Mouse (Mus musculus): ENCODE data around the gene Numb. TPM values are rescaled to one million over a fixed set of nuclear protein-coding genes. Genes with fewer than 3 reads are reported as not detected.

Gene Numb
- polyA plus RNA-seq, 1 experiment = not detected

DNA sequence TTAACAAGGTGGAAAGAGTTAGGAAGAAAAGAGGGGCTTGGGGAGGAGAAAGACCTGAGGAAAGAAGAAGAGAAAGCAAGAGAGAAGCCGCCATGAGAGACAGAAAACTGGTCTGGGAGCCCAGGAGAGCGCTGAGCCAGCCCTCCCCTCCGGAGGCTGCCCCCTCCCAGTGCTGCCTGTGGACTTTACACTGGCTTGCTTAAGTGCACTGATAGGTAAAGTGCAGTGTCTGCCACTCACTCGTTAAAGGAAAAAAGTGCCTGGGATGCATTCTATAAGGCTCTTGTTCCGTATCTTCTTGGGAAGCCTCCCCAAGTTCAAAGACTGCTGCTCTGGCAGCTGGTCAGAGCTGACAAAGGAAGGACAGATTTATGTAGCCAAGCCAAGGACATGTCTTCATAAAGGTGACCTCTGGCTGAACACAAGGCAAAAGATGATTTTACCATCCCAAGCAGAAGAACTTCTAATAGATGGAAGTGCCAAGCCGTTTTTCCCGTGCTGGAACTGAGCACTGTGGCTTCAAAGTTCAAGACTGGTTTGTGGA is 3.5 kb upstream of the Numb start:
- WGBS = 78% methylated on average over 7 of the region's 7 CpGs

DNA sequence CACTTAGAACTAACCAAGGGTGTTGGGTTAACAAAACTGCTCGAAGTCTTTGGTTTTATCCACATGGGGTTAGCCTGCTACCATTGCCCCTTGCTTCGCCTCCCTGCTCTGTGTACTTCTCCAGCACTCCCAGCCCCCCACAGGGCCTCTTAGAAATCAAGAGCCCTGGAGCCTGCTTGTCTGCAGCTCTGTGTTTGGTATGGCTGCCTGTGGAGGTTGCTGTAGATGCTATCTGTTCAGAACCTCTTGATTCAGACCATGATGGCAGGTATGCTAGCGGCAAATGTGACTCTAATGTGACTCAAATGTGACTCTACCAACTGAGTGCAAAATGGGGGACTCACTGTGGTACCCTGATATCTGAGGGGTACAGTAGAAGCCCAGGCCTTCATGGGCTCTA is 2.6 kb upstream of the Numb start:
- no peak for TF ChIP-seq POLR2A (IDR thresholded peaks at IDR 0.05; ENCODE audit: insufficient read depth, low read depth, low read length)
- TF ChIP-seq CTCF (IDR thresholded peaks at IDR 0.05; ENCODE audit: insufficient read depth, low read depth, low read length) = no peak
- Histone ChIP-seq H3K4me1 (ENCODE audit: control insufficient read depth, insufficient read depth, low read length) (peaks cover 11% of the 10 kb centered on the region; the same call in 1 of the 2 replicates), H3K27ac (ENCODE audit: insufficient read depth, low read depth, low read length) (peak overlapping the region; percentile 49; the same call in 1 of the 2 replicates), H3K4me3 (ENCODE audit: insufficient read depth, low read depth, low read length) (no peak overlapping the region)
- 81% methylated on average over 3 of the region's 3 CpGs for WGBS

More for the DNA sequence above, 3.5 kb upstream of the Numb start:
- H3K4me3 ChIP-seq (ENCODE audit: insufficient read depth, low read depth, low read length) = no peak overlapping the region
- TF ChIP-seq CTCF (IDR thresholded peaks at IDR 0.05; ENCODE audit: insufficient read depth, low read depth, low read length) (no peak), POLR2A (IDR thresholded peaks at IDR 0.05; ENCODE audit: insufficient read depth, low read depth, low read length) (no peak)
- H3K4me1 ChIP-seq (ENCODE audit: control insufficient read depth, insufficient read depth, low read length) = peaks cover 9% of the 10 kb centered on the region; the same call in 1 of the 2 replicates
- H3K27ac ChIP-seq (ENCODE audit: insufficient read depth, low read depth, low read length) = no peak overlapping the region

- 34% methylated on average over 1 of the region's 1 CpGs for WGBS
- H3K27ac ChIP-seq (ENCODE audit: insufficient read depth, low read depth, low read length) = peak overlapping the region; percentile 43
- TF ChIP-seq POLR2A (IDR thresholded peaks at IDR 0.05; ENCODE audit: insufficient read depth, low read depth, low read length) (no peak), CTCF (IDR thresholded peaks at IDR 0.05; ENCODE audit: insufficient read depth, low read depth, low read length) (no peak)
Observed at GRCm38 (mm10) chr12:83923486-83923859, 1.7 kb upstream of the Numb start.

GRCm38 (mm10) chr12:83922724-83923485 is 1.2 kb upstream of the Numb start:
- H3K4me3 ChIP-seq (ENCODE audit: insufficient read depth, low read depth, low read length) = no peak overlapping the region
- TF ChIP-seq POLR2A (IDR thresholded peaks at IDR 0.05; ENCODE audit: insufficient read depth, low read depth, low read length) (no peak), CTCF (IDR thresholded peaks at IDR 0.05; ENCODE audit: insufficient read depth, low read depth, low read length) (no peak)
- peaks cover 11% of the 10 kb centered on the region; the same call in 1 of the 2 replicates for H3K4me1 ChIP-seq (ENCODE audit: control insufficient read depth, insufficient read depth, low read length)
- 21% methylated on average over 8 of the region's 8 CpGs for WGBS
- peak overlapping the region; percentile 88 for H3K27ac ChIP-seq (ENCODE audit: insufficient read depth, low read depth, low read length)

More at GRCm38 (mm10) chr12:83923486-83923859, 1.7 kb upstream of the Numb start:
- no peak overlapping the region for H3K4me3 ChIP-seq (ENCODE audit: insufficient read depth, low read depth, low read length)
- H3K4me1 ChIP-seq (ENCODE audit: control insufficient read depth, insufficient read depth, low read length) = peaks cover 11% of the 10 kb centered on the region; the same call in 1 of the 2 replicates

- WGBS = 2% methylated on average over 31 of the region's 31 CpGs
- peak overlapping the region; percentile 98 for H3K4me3 ChIP-seq (ENCODE audit: insufficient read depth, low read depth, low read length)
- H3K4me1 ChIP-seq (ENCODE audit: control insufficient read depth, insufficient read depth, low read length) = peaks cover 9% of the 10 kb centered on the region; the same call in 1 of the 2 replicates
- H3K27ac ChIP-seq (ENCODE audit: insufficient read depth, low read depth, low read length) = no peak overlapping the region
- no peak for TF ChIP-seq CTCF (IDR thresholded peaks at IDR 0.05; ENCODE audit: insufficient read depth, low read depth, low read length)
- TF ChIP-seq POLR2A (IDR thresholded peaks at IDR 0.05; ENCODE audit: insufficient read depth, low read depth, low read length) = no peak
Observed at GRCm38 (mm10) chr12:83920721-83921441, 853 bp downstream of the Numb start.

GRCm38 (mm10) chr12:83916884-83917283 is 4.8 kb downstream of the Numb start:
- 77% methylated on average over 9 of the region's 9 CpGs for WGBS
- TF ChIP-seq POLR2A (IDR thresholded peaks at IDR 0.05; ENCODE audit: insufficient read depth, low read depth, low read length) (no peak), CTCF (IDR thresholded peaks at IDR 0.05; ENCODE audit: insufficient read depth, low read depth, low read length) (no peak)
- Histone ChIP-seq H3K27ac (ENCODE audit: insufficient read depth, low read depth, low read length) (no peak overlapping the region), H3K4me3 (ENCODE audit: insufficient read depth, low read depth, low read length) (no peak overlapping the region), H3K4me1 (ENCODE audit: control insufficient read depth, insufficient read depth, low read length) (peaks cover 2% of the 10 kb centered on the region; the same call in 1 of the 2 replicates)

DNA sequence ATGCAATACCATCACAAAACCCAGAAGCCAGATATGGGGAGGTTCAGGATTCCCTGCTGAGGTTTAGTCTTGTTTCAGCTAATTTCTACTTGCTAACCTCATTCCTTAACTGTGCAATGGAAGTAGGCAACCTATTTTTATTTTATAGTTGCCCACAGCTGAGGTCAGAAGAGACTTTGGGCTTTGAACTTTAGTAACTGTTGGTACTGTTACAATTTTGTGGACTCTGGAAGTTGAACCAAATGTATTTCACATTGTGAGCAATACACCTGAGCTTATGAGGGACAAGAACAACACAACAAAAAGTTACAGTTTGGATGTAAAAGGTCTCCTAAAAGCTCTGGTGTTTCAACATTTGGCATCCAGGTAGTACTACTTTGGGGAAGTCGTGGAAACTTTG is 6.9 kb downstream of the Numb start:
- Histone ChIP-seq H3K4me3 (ENCODE audit: insufficient read depth, low read depth, low read length) (no peak overlapping the region), H3K27ac (ENCODE audit: insufficient read depth, low read depth, low read length) (no peak overlapping the region), H3K4me1 (ENCODE audit: control insufficient read depth, insufficient read depth, low read length) (no peaks in the 10 kb centered on the region)
- TF ChIP-seq POLR2A (IDR thresholded peaks at IDR 0.05; ENCODE audit: insufficient read depth, low read depth, low read length) (no peak), CTCF (IDR thresholded peaks at IDR 0.05; ENCODE audit: insufficient read depth, low read depth, low read length) (no peak)
- WGBS = 89% methylated on average over 1 of the region's 1 CpGs

DNA sequence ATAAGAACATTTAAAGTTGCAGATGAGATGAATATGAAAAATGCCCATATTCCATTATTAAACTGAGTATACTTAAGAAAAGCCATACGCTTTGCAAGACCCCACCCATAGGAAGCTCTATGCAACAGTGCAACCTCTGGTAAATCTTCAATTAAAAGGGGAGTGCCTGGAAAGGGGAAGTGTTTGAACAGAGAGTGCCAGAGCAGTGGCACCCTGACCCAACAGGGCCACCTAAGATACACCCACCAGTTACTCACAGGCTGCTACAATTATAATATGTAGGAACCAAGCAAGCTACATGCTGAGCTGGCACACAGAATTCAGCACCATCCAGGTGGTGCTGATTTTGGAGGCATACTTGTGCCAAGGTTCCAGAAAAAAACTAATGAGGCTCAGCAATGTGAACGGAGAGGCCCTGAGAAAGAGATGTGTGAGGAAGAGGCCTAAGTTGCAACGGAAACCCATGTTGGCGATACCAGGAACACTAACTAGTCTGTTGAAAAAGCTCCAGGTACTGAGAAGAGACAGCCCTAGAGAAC is 7.5 kb downstream of the Numb start:
- Histone ChIP-seq H3K27ac (ENCODE audit: insufficient read depth, low read depth, low read length) (no peak overlapping the region), H3K4me1 (ENCODE audit: control insufficient read depth, insufficient read depth, low read length) (no peaks in the 10 kb centered on the region), H3K4me3 (ENCODE audit: insufficient read depth, low read depth, low read length) (no peak overlapping the region)
- 95% methylated on average over 4 of the region's 4 CpGs for WGBS
- TF ChIP-seq CTCF (IDR thresholded peaks at IDR 0.05; ENCODE audit: insufficient read depth, low read depth, low read length) (no peak), POLR2A (IDR thresholded peaks at IDR 0.05; ENCODE audit: insufficient read depth, low read depth, low read length) (no peak)
